Mouse (Mus musculus) MEL (cell line): ENCODE results near the gene Il23a.
A peak's percentile ranks its signal among the peaks of the same experiment; 100 is the strongest.

ENCODE experiments used
- CTCF ChIP-seq, 3 experiments: IDR thresholded peaks in 2 of 3; conservative IDR thresholded peaks in 1 of 3; 2 replicates each; pipeline ENCODE4 v1.5.1; 2011 to 2012; ENCODE audit warnings: low read length in 3 of 3, low read depth in 2 of 3, mild to moderate bottlenecking in 2 of 3, improper control_type of control experiment in 1 of 3, inconsistent platforms in 1 of 3, mixed read lengths in 1 of 3, moderate library complexity in 1 of 3; ENCODE audit not compliant: control insufficient read depth in 1 of 3, insufficient read depth in 1 of 3, poor library complexity in 1 of 3, severe bottlenecking in 1 of 3
- MAX ChIP-seq: IDR thresholded peaks from 2 replicates; pipeline ENCODE4 v1.6.1; 2011; ENCODE audit warnings: low read length, improper control_type of control experiment
- POLR2A ChIP-seq, 2 experiments: IDR thresholded peaks; 2 replicates each; pipeline ENCODE4 v1.6.1; 2011 to 2012; ENCODE audit warnings: low read length in 2 of 2, mild to moderate bottlenecking in 2 of 2, control low read depth in 1 of 2, improper control_type of control experiment in 1 of 2, low read depth in 1 of 2, moderate library complexity in 1 of 2; ENCODE audit not compliant: control insufficient read depth in 1 of 2, insufficient read depth in 1 of 2, poor library complexity in 1 of 2
- POLR2AphosphoS2 ChIP-seq: IDR thresholded peaks from 2 replicates; pipeline ENCODE4 v1.6.1; 2011; ENCODE audit warnings: low read length, improper control_type of control experiment

GRCm38 (mm10) chr10:128327610-128328009 lies 29.1 kb upstream of the Il23a start:
- peak; percentile 21 to 65 (median 63); a peak in 5 of 6 replicates for TF ChIP-seq CTCF (IDR thresholded peaks at IDR 0.05 in 2 of 3, conservative IDR thresholded peaks at IDR 0.05 in 1 of 3; ENCODE audit: control insufficient read depth in 1 of 3, insufficient read depth in 1 of 3, low read depth in 2 of 3, low read length in 3 of 3, poor library complexity in 1 of 3, severe bottlenecking in 1 of 3)
- TF ChIP-seq POLR2A (IDR thresholded peaks at IDR 0.05; ENCODE audit: control insufficient read depth in 1 of 2, insufficient read depth in 1 of 2, low read depth in 1 of 2, low read length in 2 of 2, poor library complexity in 1 of 2) = no peak
- TF ChIP-seq POLR2AphosphoS2 = no peak
- TF ChIP-seq MAX = no peak
